Mouse (Mus musculus) cerebellum, adult 18-20 months (tissue): ENCODE data around the gene Cxcl16.
"Not testable (repeated sequence)": the region's sequence is repeated elsewhere in the genome, so short reads cannot be mapped to it uniquely, and the experiment has no call there.

ENCODE experiments used
- DNase-seq, 2 experiments: peaks; one replicate each; pipeline ENCODE4 v3.0.0; 2021

Gene Cxcl16

GRCm38 (mm10) chr11:70459601-70460101, at the start of gene Cxcl16:
Gene Cxcl16, minus strand, starts transcription at chr11:70459984.
- DNase-seq, result peak in 1 of 2 experiments; percentile 21

GRCm38 (mm10) chr11:70506962-70507515, 47.3 kb upstream of the Cxcl16 start:
- no peak for DNase-seq

- DNase-seq, result peak; percentile 32 to 35
Observed at GRCm38 (mm10) chr11:70506385-70506784, 46.6 kb upstream of the Cxcl16 start.

- no peak for DNase-seq
Observed at GRCm38 (mm10) chr11:70504970-70505369, 45.2 kb upstream of the Cxcl16 start, which contains the start of gene Tm4sf5. Gene Tm4sf5, plus strand, starts transcription at chr11:70505244.

GRCm38 (mm10) chr11:70502018-70502417, 42.2 kb upstream of the Cxcl16 start:
- DNase-seq, result no peak

GRCm38 (mm10) chr11:70500476-70500812, 40.7 kb upstream of the Cxcl16 start:
- no peak for DNase-seq

GRCm38 (mm10) chr11:70499566-70500475, 40.0 kb upstream of the Cxcl16 start:
- peak in 1 of 2 experiments; percentile 18 for DNase-seq

- no peak for DNase-seq
Observed at GRCm38 (mm10) chr11:70489684-70490083, 29.9 kb upstream of the Cxcl16 start.

- DNase-seq, result no peak
Observed at GRCm38 (mm10) chr11:70489138-70489537, 29.4 kb upstream of the Cxcl16 start.

GRCm38 (mm10) chr11:70487816-70488215, 28.0 kb upstream of the Cxcl16 start:
- DNase-seq, result no peak

- DNase-seq, result no peak
Observed at GRCm38 (mm10) chr11:70485498-70485897, 25.7 kb upstream of the Cxcl16 start.

- no peak for DNase-seq
Observed at GRCm38 (mm10) chr11:70474872-70475534, 15.2 kb upstream of the Cxcl16 start.

GRCm38 (mm10) chr11:70473291-70473690, 13.5 kb upstream of the Cxcl16 start:
- not testable (repeated sequence) for DNase-seq

GRCm38 (mm10) chr11:70472716-70473115, 12.9 kb upstream of the Cxcl16 start:
- no peak for DNase-seq

GRCm38 (mm10) chr11:70469764-70470163, 10.0 kb upstream of the Cxcl16 start:
- DNase-seq, result no peak

- DNase-seq, result no peak
Observed at GRCm38 (mm10) chr11:70467902-70468619, 8.3 kb upstream of the Cxcl16 start.

- peak in 1 of 2 experiments; percentile 35 for DNase-seq
Observed at GRCm38 (mm10) chr11:70465824-70466223, 6.0 kb upstream of the Cxcl16 start.

GRCm38 (mm10) chr11:70465211-70465610, 5.4 kb upstream of the Cxcl16 start:
- DNase-seq, result no peak

- no peak for DNase-seq
Observed at GRCm38 (mm10) chr11:70463970-70464369, 4.2 kb upstream of the Cxcl16 start.

- no peak for DNase-seq
Observed at GRCm38 (mm10) chr11:70458688-70459600, 840 bp downstream of the Cxcl16 start, which contains the start of gene Zmynd15. Gene Zmynd15, plus strand, starts transcription at chr11:70459433.

GRCm38 (mm10) chr11:70453261-70454044, 6.3 kb downstream of the Cxcl16 start:
- DNase-seq, result no peak
